Mouse (Mus musculus) stomach, embryonic 16.5 days (tissue): ENCODE data around the gene Gbx2. TPM values are rescaled to one million over a fixed set of nuclear protein-coding genes. Genes with fewer than 3 reads are reported as not detected.
A peak's percentile ranks its signal among the peaks of the same experiment; 100 is the strongest.

Experiments
- ATAC-seq: fragments of 200-750 bp; cut with Nextera tagmentation; 2 replicates; pipeline ENCODE4 v1.8.0; 2017; ENCODE audit warnings: moderate number of reproducible peaks, moderate TSS enrichment; ENCODE audit not compliant: insufficient read depth, low FRiP score
- H3K27ac ChIP-seq: fragments of 300-500 bp; sonication (generic); 2 replicates; pipeline ENCODE4 v1.5.1; 2014; ENCODE audit warnings: low read length
- H3K27me3 ChIP-seq: fragments of 300-500 bp; sonication (generic); 2 replicates; pipeline ENCODE4 v1.6.1; 2014; ENCODE audit warnings: low read length, control low read depth, mixed read lengths; ENCODE audit not compliant: control insufficient read depth, insufficient read depth
- H3K36me3 ChIP-seq: fragments of 300-500 bp; sonication (generic); 2 replicates; pipeline ENCODE4 v1.6.1; 2014; ENCODE audit warnings: low read length; ENCODE audit not compliant: control insufficient read depth, insufficient read depth
- H3K4me1 ChIP-seq: fragments of 300-500 bp; sonication (generic); 2 replicates; pipeline ENCODE4 v1.6.1; 2014; ENCODE audit warnings: low read length, control low read depth, mixed read lengths; ENCODE audit not compliant: control insufficient read depth, insufficient read depth
- H3K4me2 ChIP-seq: fragments of 300-500 bp; sonication (generic); 2 replicates; pipeline ENCODE4 v1.6.1; 2014; ENCODE audit warnings: low read depth, low read length, mixed read lengths
- H3K4me3 ChIP-seq: fragments of 300-500 bp; sonication (generic); replicated peaks from 2 replicates; pipeline ENCODE4 v1.5.1; 2014; ENCODE audit warnings: mild to moderate bottlenecking, low read length
- H3K9ac ChIP-seq: fragments of 300-500 bp; sonication (generic); 2 replicates; pipeline ENCODE4 v1.6.1; 2014; ENCODE audit warnings: low read length
- H3K9me3 ChIP-seq: fragments of 300-500 bp; sonication (generic); replicated peaks from 2 replicates; pipeline ENCODE4 v1.6.1; 2016; ENCODE audit warnings: low read length, control low read depth; ENCODE audit not compliant: control insufficient read depth
- WGBS: fragments of 180-500 bp; shearing (Covaris S2); extraction: QIAGEN DNeasy Blood & Tissue Kit; methylation state at CpG from one replicate; pipeline ENCODE4 v1.1.7; 2014; 5-methylcytosine and 5-hydroxymethylcytosine counted together
- polyA plus RNA-seq: library from polyadenylated mRNA; unstranded; fragments of >200 nt; fragmentation: Nextera tagmentation; extraction: Ambion mirVana; gene quantifications from 2 replicates; pipeline ENCODE4 v1.2.1, GENCODE M21; 2015

The Gbx2 gene
- polyA plus RNA-seq, 1 experiment from 2014 or later, result not detected

- 80% methylated on average over 1 of the region's 1 CpGs for WGBS
- no peaks in the 10 kb centered on the region for H3K4me1 ChIP-seq
- H3K27ac ChIP-seq, result no peak overlapping the region
- no peak for ATAC-seq
- no peaks in the 10 kb centered on the region for H3K9me3 ChIP-seq
- no peak overlapping the region for H3K9ac ChIP-seq
- H3K4me3 ChIP-seq, result no peak overlapping the region
- H3K4me2 ChIP-seq, result no peak overlapping the region
- no peaks in the 10 kb centered on the region for H3K36me3 ChIP-seq
- no peaks in the 10 kb centered on the region for H3K27me3 ChIP-seq
These were observed 28.3 kb downstream of the Gbx2 start for GRCm38 (mm10) chr1:89902641-89903040.

- Histone ChIP-seq H3K4me2 (no peak overlapping the region), H3K36me3 (no peaks in the 10 kb centered on the region), H3K9me3 (no peaks in the 10 kb centered on the region), H3K9ac (no peak overlapping the region), H3K27me3 (no peaks in the 10 kb centered on the region), H3K4me1 (no peaks in the 10 kb centered on the region), H3K27ac (no peak overlapping the region), H3K4me3 (no peak overlapping the region)
- no peak for ATAC-seq
- WGBS, result 85% methylated on average over 2 of the region's 2 CpGs
These were observed 28.7 kb downstream of the Gbx2 start for GRCm38 (mm10) chr1:89902236-89902635.

DNA sequence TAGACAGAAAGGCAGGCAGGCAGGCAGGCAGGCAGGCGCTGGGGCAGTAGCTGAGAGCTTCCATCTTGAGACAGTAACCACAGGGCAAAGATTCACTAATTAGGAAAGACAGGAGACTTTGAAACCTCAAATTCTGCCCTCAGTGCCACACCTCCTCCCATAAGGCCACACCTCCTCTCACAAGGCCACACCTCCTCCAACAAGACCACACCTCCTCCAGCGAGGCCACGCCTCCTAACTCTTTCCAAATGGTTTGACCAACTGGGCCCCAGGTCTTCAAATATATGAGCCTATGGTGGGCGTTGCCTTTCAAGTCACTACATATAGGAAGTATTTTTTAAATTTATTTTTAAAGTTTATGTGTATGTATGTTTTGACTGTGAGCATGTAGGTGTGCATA, 29.6 kb downstream of the Gbx2 start:
- H3K27me3 ChIP-seq, result no peaks in the 10 kb centered on the region
- H3K9ac ChIP-seq, result no peak overlapping the region
- no peak overlapping the region for H3K4me2 ChIP-seq
- H3K27ac ChIP-seq, result no peak overlapping the region
- no peaks in the 10 kb centered on the region for H3K9me3 ChIP-seq
- no peaks in the 10 kb centered on the region for H3K4me1 ChIP-seq
- no peaks in the 10 kb centered on the region for H3K36me3 ChIP-seq
- WGBS, result 80% methylated on average over 4 of the region's 4 CpGs
- H3K4me3 ChIP-seq, result no peak overlapping the region
- ATAC-seq, result no peak

- WGBS, result 54% methylated on average over 11 of the region's 11 CpGs
- no peaks in the 10 kb centered on the region for H3K4me1 ChIP-seq
- H3K27ac ChIP-seq, result no peak overlapping the region
- no peaks in the 10 kb centered on the region for H3K9me3 ChIP-seq
- no peak overlapping the region for H3K4me3 ChIP-seq
- ATAC-seq, result no peak
- H3K4me2 ChIP-seq, result no peak overlapping the region
- no peak overlapping the region for H3K9ac ChIP-seq
- no peaks in the 10 kb centered on the region for H3K36me3 ChIP-seq
- H3K27me3 ChIP-seq, result no peaks in the 10 kb centered on the region
These were observed 31.1 kb downstream of the Gbx2 start for GRCm38 (mm10) chr1:89899761-89900445.

GRCm38 (mm10) chr1:89899036-89899435, 31.9 kb downstream of the Gbx2 start:
- no peaks in the 10 kb centered on the region for H3K27me3 ChIP-seq
- no peaks in the 10 kb centered on the region for H3K36me3 ChIP-seq
- no peak overlapping the region for H3K4me3 ChIP-seq
- ATAC-seq, result no peak
- H3K9me3 ChIP-seq, result no peaks in the 10 kb centered on the region
- no peak overlapping the region for H3K27ac ChIP-seq
- no peak overlapping the region for H3K4me2 ChIP-seq
- H3K4me1 ChIP-seq, result no peaks in the 10 kb centered on the region
- WGBS, result 73% methylated on average over 2 of the region's 2 CpGs
- no peak overlapping the region for H3K9ac ChIP-seq

DNA sequence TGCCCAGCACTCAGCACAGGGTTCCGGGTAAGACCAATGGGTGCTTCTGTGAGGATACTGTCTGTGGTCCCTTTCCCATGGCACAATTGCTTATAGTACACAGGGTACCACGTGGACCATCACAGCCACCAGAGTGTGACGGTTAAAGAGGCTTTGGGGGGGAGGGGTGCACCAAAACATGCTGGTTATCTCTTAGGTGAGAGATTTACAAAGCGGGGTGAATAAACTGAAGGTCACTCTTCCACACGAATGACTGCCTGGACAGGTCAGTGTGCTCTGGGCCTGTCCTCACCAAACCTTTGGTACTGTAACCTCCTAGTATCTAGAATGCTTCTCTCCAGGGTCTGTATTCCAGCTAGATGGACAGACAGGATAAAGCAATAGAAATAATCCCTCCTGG, 35.2 kb downstream of the Gbx2 start:
- no peak for ATAC-seq
- no peaks in the 10 kb centered on the region for H3K4me1 ChIP-seq
- no peak overlapping the region for H3K4me3 ChIP-seq
- 80% methylated on average over 5 of the region's 5 CpGs for WGBS
- no peak overlapping the region for H3K4me2 ChIP-seq
- H3K9ac ChIP-seq, result no peak overlapping the region
- no peaks in the 10 kb centered on the region for H3K9me3 ChIP-seq
- no peaks in the 10 kb centered on the region for H3K27me3 ChIP-seq
- H3K36me3 ChIP-seq, result no peaks in the 10 kb centered on the region
- H3K27ac ChIP-seq, result no peak overlapping the region

DNA sequence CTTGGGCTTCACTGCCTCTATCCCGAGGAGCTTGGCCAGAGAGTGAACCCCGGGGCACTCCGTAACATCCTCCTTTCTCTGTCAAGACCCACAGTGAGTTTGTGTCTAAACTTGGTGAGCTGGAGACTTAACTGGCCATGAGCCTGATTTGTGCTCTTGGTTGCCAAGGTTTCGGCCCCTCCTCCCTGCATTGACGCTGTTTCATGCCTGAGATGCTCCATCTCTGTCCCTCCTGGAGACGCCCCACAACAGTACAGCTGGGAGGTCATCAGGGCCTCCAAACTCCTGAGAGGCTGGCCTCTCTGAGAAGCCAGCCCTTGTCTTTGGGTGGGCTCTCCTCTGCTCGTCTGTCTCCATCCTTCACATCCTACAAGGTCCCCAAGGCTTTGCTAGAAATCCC, 38.7 kb downstream of the Gbx2 start:
- Histone ChIP-seq H3K9me3 (no peaks in the 10 kb centered on the region), H3K4me3 (no peak overlapping the region), H3K4me1 (no peaks in the 10 kb centered on the region), H3K36me3 (0 out of 2 replicates have a peak, but pooled peaks cover 6% of the 10 kb centered on the region), H3K27ac (no peak overlapping the region), H3K4me2 (no peak overlapping the region), H3K27me3 (no peaks in the 10 kb centered on the region), H3K9ac (no peak overlapping the region)
- WGBS, result 62% methylated on average over 7 of the region's 7 CpGs
- no peak for ATAC-seq

DNA sequence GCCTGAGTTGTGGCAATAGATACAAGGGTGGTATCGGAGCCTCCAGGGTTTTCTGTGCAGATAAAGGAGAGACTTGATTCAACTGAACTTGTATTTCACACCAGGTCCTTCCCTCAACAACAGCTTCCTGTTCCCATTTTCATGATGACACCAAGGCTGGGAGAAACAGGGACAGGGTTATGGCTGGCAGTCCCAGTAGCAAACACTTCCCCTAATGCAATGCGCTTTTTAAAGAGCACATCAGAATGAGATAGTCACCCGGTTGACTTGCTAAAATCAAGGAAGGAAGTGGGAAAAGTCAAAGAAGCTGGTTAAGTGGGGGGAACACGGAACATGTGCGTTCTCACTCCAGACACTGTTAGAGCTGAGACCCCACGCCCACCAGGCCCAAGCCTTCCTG, 39.6 kb downstream of the Gbx2 start:
- no peak overlapping the region for H3K4me2 ChIP-seq
- H3K27ac ChIP-seq, result no peak overlapping the region
- H3K9ac ChIP-seq, result no peak overlapping the region
- 0 out of 2 replicates have a peak, but pooled peaks cover 6% of the 10 kb centered on the region for H3K36me3 ChIP-seq
- H3K27me3 ChIP-seq, result no peaks in the 10 kb centered on the region
- H3K4me1 ChIP-seq, result no peaks in the 10 kb centered on the region
- no peak for ATAC-seq
- 80% methylated on average over 6 of the region's 6 CpGs for WGBS
- H3K4me3 ChIP-seq, result no peak overlapping the region
- H3K9me3 ChIP-seq, result no peaks in the 10 kb centered on the region

- Histone ChIP-seq H3K4me1 (peaks cover 17% of the 10 kb centered on the region), H3K27ac (no peak overlapping the region), H3K4me3 (no peak overlapping the region), H3K4me2 (no peak overlapping the region), H3K36me3 (0 out of 2 replicates have a peak, but pooled peaks cover 6% of the 10 kb centered on the region), H3K9me3 (no peaks in the 10 kb centered on the region), H3K27me3 (no peaks in the 10 kb centered on the region), H3K9ac (no peak overlapping the region)
- ATAC-seq, result peak; percentile 65; the same call in 1 of the 2 replicates
- WGBS, result 22% methylated on average over 4 of the region's 4 CpGs
These were observed 45.3 kb downstream of the Gbx2 start for GRCm38 (mm10) chr1:89885696-89886095.
